Mouse (Mus musculus) leukemia stem cell, adult 10-12 weeks (primary cell): ENCODE measurements around the gene Lrr1. TPM values are rescaled to one million over a fixed set of nuclear protein-coding genes. Genes with fewer than 3 reads are reported as not detected.

ENCODE experiments used
- polyA plus RNA-seq: library from polyadenylated mRNA; stranded (reverse); fragments of >175 nt; gene quantifications from 2 replicates; pipeline ENCODE4 v1.2.3, GENCODE M21; 2012; ENCODE audit warnings: low replicate concordance

Lrr1 gene
- polyA plus RNA-seq: 22.6 and 48.7 TPM in 2 replicates

GRCm38 (mm10) chr12:69168461-69169106 is at the start of gene Lrr1:
TSS of gene Lrr1 (plus strand) at chr12:69168814.

GRCm38 (mm10) chr12:69158765-69159577 is 9.6 kb upstream of the Lrr1 start, which contains the start of gene Rps29:
TSS of gene Rps29 (minus strand) at chr12:69159186.

GRCm38 (mm10) chr12:69183583-69184308 is 15.1 kb downstream of the Lrr1 start, which contains the start of the genes Rpl36al and Mgat2:
TSS of gene Rpl36al (minus strand) at chr12:69184083.
TSS of gene Mgat2 (plus strand) at chr12:69184157.

GRCm38 (mm10) chr12:69196444-69197377 is 28.1 kb downstream of the Lrr1 start, which contains the start of gene Gm49383:
TSS of gene Gm49383 (minus strand) at chr12:69197104.

GRCm38 (mm10) chr12:69198164-69198535 is 29.5 kb downstream of the Lrr1 start, which contains the start of gene Dnaaf2:
TSS of gene Dnaaf2 (minus strand) at chr12:69198429.

GRCm38 (mm10) chr12:69204052-69204833 is 35.6 kb downstream of the Lrr1 start, which contains the start of gene Gm49384:
TSS of gene Gm49384 (minus strand) at chr12:69204267.

GRCm38 (mm10) chr12:69227776-69228466 is 59.3 kb downstream of the Lrr1 start, which contains the start of gene Pole2:
TSS of gene Pole2 (minus strand) at chr12:69228195.

Other genes with a start within 250 kb of the Lrr1 start
- 92.0 and 1,522 TPM in 2 replicates for gene Rps29, start 9.6 kb upstream of the Lrr1 start, polyA plus RNA-seq
- 11.9 and 18.6 TPM in 2 replicates for gene Rpl36al, start 15.3 kb downstream of the Lrr1 start, polyA plus RNA-seq
- 28.6 and 38.7 TPM in 2 replicates for gene Mgat2, start 15.3 kb downstream of the Lrr1 start, polyA plus RNA-seq
- gene Gm49383, start 28.3 kb downstream of the Lrr1 start, polyA plus RNA-seq: 40.9 and 59.1 TPM in 2 replicates
- gene Dnaaf2, start 29.6 kb downstream of the Lrr1 start, polyA plus RNA-seq: 1.8 and 3.2 TPM in 2 replicates
- not detected in 2 replicates for gene Gm49384, start 35.5 kb downstream of the Lrr1 start, polyA plus RNA-seq
- gene Pole2, start 59.4 kb downstream of the Lrr1 start, polyA plus RNA-seq: 26.3 and 30.7 TPM in 2 replicates
- gene Klhdc1, start 72.4 kb downstream of the Lrr1 start, polyA plus RNA-seq: 0.97 and 3.3 TPM in 2 replicates
- 30.8 and 40.4 TPM in 2 replicates for gene Klhdc2, start 127.9 kb downstream of the Lrr1 start, polyA plus RNA-seq
- 0.83 and 2.7 TPM in 2 replicates for gene Nemf, start 188.4 kb downstream of the Lrr1 start, polyA plus RNA-seq
- gene Arf6, start 203.3 kb downstream of the Lrr1 start, polyA plus RNA-seq: 154 and 263 TPM in 2 replicates
- 2.3 and 2.6 TPM in 2 replicates for gene Gm9887, start 203.6 kb downstream of the Lrr1 start, polyA plus RNA-seq